Mouse (Mus musculus): ENCODE results near the gene Sesn3.
"Not testable (repeated sequence)": the region's sequence is repeated elsewhere in the genome, so short reads cannot be mapped to it uniquely, and the experiment has no call there.

Sesn3 gene

DNA sequence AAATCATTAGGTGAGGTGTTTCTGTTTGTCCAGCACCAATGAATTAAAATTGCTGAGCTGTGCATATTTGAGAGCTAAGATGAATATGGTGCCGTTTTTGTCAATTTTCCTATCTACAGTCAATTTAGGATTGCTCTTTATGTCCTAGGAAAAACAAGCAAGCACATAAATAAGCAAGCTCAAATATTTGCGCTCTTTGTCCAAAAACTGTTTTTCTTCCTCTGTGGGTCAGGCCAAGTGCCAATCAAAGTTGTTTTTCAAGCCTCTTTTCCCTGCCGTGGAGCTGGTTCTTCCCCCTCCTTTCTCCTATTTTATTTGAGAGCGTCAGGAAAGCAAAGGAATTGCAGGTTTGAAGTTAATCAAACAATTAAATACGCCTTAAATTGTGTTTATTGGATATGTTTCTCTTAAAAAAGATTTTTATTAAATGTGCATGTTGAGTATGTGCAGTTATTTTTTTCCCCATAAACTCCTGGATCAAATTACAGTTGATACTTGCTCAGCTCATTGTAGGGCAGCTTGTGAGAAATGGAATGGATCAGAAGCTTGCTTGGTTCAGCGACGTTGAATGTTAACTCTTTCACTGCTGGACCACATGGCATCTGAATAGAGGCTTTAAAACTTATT is 2.6 kb downstream of the Sesn3 start:
- DNase-seq (ENCODE audit: extremely low spot score, low read depth, low spot score), result peak; percentile 64

- no peak for DNase-seq (ENCODE audit: extremely low spot score, low read depth, low spot score)
Observed at GRCm38 (mm10) chr9:14280696-14281095, 5.8 kb downstream of the Sesn3 start.

DNA sequence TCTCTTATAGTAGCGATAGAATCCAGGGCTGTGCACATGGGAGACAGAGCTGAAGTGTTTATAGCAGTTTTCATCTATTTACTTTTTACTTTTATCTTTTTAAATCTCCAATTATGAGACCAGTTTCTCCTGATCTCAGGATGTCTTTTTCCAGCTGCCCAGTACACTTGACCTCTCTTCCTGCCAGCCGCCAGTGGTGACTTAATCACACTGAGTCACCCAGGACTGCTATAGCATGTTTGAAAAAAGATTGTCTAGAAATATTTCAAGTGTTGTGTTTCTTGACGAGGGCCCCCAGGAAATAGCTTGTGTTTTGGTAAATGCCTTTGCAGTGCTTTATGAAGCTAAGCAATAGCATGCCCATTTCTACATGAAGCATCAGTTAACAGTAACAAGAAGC is 10.2 kb downstream of the Sesn3 start:
- no peak for DNase-seq (ENCODE audit: extremely low spot score, low read depth, low spot score)

DNA sequence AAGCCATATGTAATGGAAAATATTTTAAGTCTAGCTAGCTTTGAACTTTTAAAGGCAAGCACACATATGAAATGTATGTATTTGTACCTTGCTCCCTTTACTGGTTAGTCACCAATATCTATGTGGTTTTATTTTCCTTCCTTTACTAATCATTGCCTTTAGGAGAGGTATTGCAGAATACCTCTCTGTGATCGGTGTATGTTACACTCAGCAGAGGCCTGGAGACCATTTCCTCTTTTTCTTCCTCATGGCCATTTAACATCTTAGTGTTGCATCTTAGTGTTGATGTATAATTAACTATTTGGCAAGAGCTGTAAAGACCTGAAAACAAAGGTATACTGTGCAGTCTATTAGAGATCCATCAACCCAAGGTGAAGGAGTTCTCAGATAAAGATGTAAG is 12.4 kb downstream of the Sesn3 start:
- no peak for DNase-seq (ENCODE audit: extremely low spot score, low read depth, low spot score)

- no peak for DNase-seq (ENCODE audit: extremely low spot score, low read depth, low spot score)
Observed at GRCm38 (mm10) chr9:14288500-14288899, 13.6 kb downstream of the Sesn3 start.

GRCm38 (mm10) chr9:14293866-14294265 is 19.0 kb downstream of the Sesn3 start:
- no peak for DNase-seq (ENCODE audit: extremely low spot score, low read depth, low spot score)

GRCm38 (mm10) chr9:14295680-14296440 is 21.0 kb downstream of the Sesn3 start:
- DNase-seq (ENCODE audit: extremely low spot score, low read depth, low spot score), result no peak

DNA sequence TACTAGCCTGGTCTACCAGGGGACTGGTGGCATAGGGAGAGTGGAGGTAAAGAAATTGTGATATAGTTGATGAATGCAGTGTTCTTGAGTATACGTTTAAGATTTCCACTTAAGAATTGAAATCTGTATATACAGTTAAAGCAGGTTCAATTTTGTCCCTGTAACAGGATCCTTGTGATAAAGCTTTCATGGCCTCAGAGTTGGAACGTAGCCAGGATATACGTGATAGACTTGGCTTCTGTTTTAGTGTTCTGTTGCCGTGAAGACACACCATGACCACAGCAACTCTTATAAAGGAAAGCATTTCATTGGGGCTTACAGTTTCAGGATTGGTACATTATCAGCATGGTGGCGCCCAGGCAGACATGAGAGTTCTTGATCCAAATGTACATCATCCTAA is 22.3 kb downstream of the Sesn3 start:
- DNase-seq (ENCODE audit: extremely low spot score, low read depth, low spot score), result no peak

DNA sequence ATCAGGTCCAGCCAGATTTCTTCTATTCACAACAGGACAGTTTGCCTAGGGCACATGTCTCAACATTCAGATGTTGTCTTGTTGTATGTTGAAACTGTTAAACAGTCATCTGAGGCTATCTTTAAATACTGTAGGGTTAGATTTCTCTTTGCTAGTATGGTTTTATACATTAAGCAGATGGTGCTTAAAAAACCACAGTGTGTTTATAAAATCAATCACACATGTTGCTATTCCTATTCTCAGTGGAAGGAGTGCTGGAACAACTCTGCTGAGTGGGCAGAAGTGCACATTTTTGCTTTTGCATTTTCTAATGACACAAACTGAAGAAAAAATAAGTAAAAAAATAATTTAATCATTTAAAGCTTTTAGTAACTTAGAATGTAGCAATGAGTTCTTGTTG is 25.0 kb downstream of the Sesn3 start:
- DNase-seq (ENCODE audit: extremely low spot score, low read depth, low spot score), result no peak

GRCm38 (mm10) chr9:14300795-14301194 is 25.9 kb downstream of the Sesn3 start:
- no peak for DNase-seq (ENCODE audit: extremely low spot score, low read depth, low spot score)

- DNase-seq (ENCODE audit: extremely low spot score, low read depth, low spot score), result no peak
Observed at GRCm38 (mm10) chr9:14304262-14304968, 29.5 kb downstream of the Sesn3 start.

DNA sequence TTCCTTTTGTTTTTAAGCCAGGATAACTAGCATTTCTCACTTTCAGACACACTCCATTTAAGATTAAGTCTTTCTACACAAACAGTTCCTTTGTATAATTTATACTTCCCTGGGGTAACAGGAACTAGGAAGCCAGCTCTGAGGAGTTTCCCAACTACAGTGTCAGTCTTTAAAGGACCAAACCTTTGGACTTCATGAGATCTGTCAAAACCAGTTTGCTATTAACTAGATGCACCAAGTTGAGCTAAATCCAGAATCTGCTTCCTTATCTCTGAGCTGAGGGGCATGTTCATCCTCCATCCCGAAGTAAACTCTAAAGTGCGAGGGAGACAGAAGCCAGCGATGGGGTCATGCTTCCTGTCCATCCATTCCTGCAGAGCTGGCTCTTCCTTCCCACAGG is 32.5 kb downstream of the Sesn3 start:
- no peak for DNase-seq (ENCODE audit: extremely low spot score, low read depth, low spot score)

DNA sequence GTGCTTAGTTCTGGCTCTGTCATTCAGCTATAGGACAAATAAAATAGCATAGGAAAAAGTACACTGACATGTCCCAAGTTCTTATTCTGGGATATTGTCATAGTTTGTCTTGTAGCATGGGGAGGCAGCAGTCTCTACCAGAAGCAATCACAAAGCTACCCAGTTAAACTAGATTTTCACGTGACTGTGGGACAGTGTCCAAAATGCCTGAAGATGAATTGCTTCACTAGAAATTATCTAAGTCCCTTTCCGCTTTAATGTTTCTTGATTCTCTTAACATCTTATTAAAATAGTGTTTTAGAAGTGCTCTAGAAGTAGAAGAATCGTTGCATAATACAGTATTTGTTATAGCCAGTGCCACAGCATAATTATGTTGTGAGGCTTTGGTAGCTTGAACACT is 39.1 kb downstream of the Sesn3 start:
- DNase-seq (ENCODE audit: extremely low spot score, low read depth, low spot score), result no peak

GRCm38 (mm10) chr9:14314477-14314876 is 39.6 kb downstream of the Sesn3 start:
- no peak for DNase-seq (ENCODE audit: extremely low spot score, low read depth, low spot score)

GRCm38 (mm10) chr9:14316618-14317017 is 41.8 kb downstream of the Sesn3 start:
- no peak for DNase-seq (ENCODE audit: extremely low spot score, low read depth, low spot score)

- no peak for DNase-seq (ENCODE audit: extremely low spot score, low read depth, low spot score)
Observed at GRCm38 (mm10) chr9:14335829-14336228, 61.0 kb downstream of the Sesn3 start.

DNA sequence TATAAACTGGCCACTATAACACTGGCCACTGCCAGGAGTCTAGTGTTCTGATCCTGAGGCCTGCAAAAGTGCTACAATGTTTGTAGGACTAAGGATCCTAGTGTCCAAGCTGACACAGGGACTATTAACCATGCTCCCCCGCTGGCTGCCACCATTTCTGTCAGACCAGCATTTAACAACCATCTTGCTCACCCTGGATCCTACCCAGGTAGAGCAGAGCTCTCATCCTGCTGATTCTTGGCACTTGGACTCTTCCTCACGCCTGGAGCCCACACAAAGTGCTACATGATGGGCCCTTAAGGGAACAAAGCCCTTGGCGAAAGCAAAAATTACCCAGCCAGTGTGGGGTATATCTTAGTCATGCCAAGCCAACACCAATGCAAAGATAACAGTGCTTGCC is 62.0 kb downstream of the Sesn3 start:
- no peak for DNase-seq (ENCODE audit: extremely low spot score, low read depth, low spot score)

- DNase-seq (ENCODE audit: extremely low spot score, low read depth, low spot score), result no peak
Observed at GRCm38 (mm10) chr9:14338701-14339100, 63.8 kb downstream of the Sesn3 start.

GRCm38 (mm10) chr9:14342041-14342668 is 67.3 kb downstream of the Sesn3 start:
- DNase-seq (ENCODE audit: extremely low spot score, low read depth, low spot score), result peak; percentile 68

GRCm38 (mm10) chr9:14345866-14346265 is 71.0 kb downstream of the Sesn3 start:
- not testable (repeated sequence) for DNase-seq (ENCODE audit: extremely low spot score, low read depth, low spot score)

DNA sequence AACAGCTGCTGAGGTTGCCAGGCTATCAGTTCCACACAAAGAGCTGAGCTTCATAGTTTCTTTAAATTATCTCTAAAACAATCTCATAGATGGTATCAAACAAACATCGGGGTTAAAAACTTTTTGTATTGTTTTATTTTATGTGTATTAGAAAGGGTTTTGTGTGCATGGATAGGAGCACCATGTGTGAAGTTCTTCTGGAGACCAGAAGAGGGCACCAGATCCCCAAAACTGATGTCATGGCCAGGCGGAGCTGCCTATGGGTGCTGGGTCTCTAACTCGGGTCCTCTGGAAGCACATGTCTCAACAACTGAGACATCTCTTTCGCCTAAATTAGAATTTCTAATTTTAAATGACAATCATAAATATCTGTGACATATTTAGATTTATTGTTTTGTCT is 73.5 kb downstream of the Sesn3 start:
- no peak for DNase-seq (ENCODE audit: extremely low spot score, low read depth, low spot score)

DNA sequence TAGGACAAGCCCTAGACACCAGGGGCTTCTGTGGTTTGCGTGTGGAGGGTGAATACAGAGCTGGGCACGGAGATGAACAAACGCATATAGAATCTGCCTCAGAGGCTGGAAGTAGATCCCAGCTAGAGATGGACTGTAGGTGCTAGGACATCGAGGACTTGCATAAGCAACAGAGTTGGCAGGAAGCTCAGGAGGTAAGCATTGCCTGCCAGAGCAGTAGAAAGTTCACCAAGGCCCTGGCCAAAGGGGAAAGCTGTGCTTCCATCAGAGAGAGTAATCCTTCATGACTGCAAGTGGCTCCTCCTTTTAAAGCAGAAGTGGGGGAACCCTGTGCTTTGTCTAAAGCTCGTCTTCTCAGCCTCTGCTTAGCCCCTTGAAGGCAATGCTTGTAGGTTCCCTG is 74.5 kb downstream of the Sesn3 start:
- no peak for DNase-seq (ENCODE audit: extremely low spot score, low read depth, low spot score)

All from hindlimb bud, embryonic 11.5 days (tissue).